Mouse (Mus musculus) liver, embryonic 14.5 days (tissue): ENCODE results near the gene Plcb1.

Experiments
- CTCF ChIP-seq: IDR thresholded peaks from 2 replicates; pipeline ENCODE4 v1.5.1; 2016; ENCODE audit warnings: antibody characterized with exemption, low read depth, control low read depth
- EP300 ChIP-seq: IDR thresholded peaks from 2 replicates; pipeline ENCODE4 v1.6.1; 2016; ENCODE audit warnings: antibody characterized with exemption, low read depth

GRCm38 (mm10) chr2:135279026-135279425, 493.2 kb downstream of the Plcb1 start:
- TF ChIP-seq CTCF (no peak), EP300 (no peak)
